Mouse (Mus musculus) ES-Bruce4 (cell line): ENCODE measurements around the gene Myo1b. TPM values are rescaled to one million over a fixed set of nuclear protein-coding genes. Genes with fewer than 3 reads are reported as not detected.

ENCODE experiments used
- H3K27ac ChIP-seq: 2 replicates; pipeline ENCODE4 v1.5.1; 2012; ENCODE audit warnings: low read length, inconsistent platforms; ENCODE audit not compliant: insufficient read depth
- H3K27me3 ChIP-seq: 2 replicates; pipeline ENCODE4 v1.6.1; 2012; ENCODE audit warnings: mild to moderate bottlenecking, low read length, inconsistent platforms; ENCODE audit not compliant: control insufficient read depth, poor library complexity, insufficient read depth, severe bottlenecking
- H3K36me3 ChIP-seq: 2 replicates; pipeline ENCODE4 v1.6.1; 2012; ENCODE audit warnings: inconsistent platforms, mild to moderate bottlenecking, low read length, moderate library complexity; ENCODE audit not compliant: control insufficient read depth, poor library complexity, insufficient read depth, severe bottlenecking
- H3K4me1 ChIP-seq: one replicate; pipeline ENCODE4 v1.8.1; 2011; ENCODE audit warnings: low read length; ENCODE audit not compliant: control insufficient read depth, insufficient read depth
- H3K4me3 ChIP-seq: 2 replicates; pipeline ENCODE4 v1.5.1; 2011; ENCODE audit warnings: low read depth, mild to moderate bottlenecking, low read length
- H3K9ac ChIP-seq: 2 replicates; pipeline ENCODE4 v1.6.1; 2012; ENCODE audit warnings: low read depth, mild to moderate bottlenecking, inconsistent platforms; ENCODE audit not compliant: poor library complexity, severe bottlenecking
- H3K9me3 ChIP-seq: replicated peaks from 2 replicates; pipeline ENCODE4 v1.6.1; 2012; ENCODE audit warnings: mild to moderate bottlenecking, low read length, inconsistent platforms; ENCODE audit not compliant: control insufficient read depth, poor library complexity, insufficient read depth, severe bottlenecking
- CTCF ChIP-seq: IDR thresholded peaks from one replicate; pipeline ENCODE4 v1.8.1; 2011; ENCODE audit warnings: low read depth, low read length
- EP300 ChIP-seq: IDR thresholded peaks from 2 replicates; pipeline ENCODE4 v1.6.1; 2011; ENCODE audit warnings: low read depth, low read length; ENCODE audit not compliant: insufficient read depth
- POLR2A ChIP-seq: IDR thresholded peaks from one replicate; pipeline ENCODE4 v1.8.1; 2011; ENCODE audit warnings: low read length; ENCODE audit not compliant: insufficient read depth
- polyA plus RNA-seq: library from polyadenylated mRNA; stranded (reverse); fragments of >200 nt; gene quantifications from 2 replicates; pipeline ENCODE4 v1.2.4, GENCODE M21; 2011; ENCODE audit warnings: low read depth; ENCODE audit not compliant: missing spikeins, insufficient read depth, insufficient read length

Gene Myo1b
- polyA plus RNA-seq, 1 experiment, result 54.4 TPM

DNA sequence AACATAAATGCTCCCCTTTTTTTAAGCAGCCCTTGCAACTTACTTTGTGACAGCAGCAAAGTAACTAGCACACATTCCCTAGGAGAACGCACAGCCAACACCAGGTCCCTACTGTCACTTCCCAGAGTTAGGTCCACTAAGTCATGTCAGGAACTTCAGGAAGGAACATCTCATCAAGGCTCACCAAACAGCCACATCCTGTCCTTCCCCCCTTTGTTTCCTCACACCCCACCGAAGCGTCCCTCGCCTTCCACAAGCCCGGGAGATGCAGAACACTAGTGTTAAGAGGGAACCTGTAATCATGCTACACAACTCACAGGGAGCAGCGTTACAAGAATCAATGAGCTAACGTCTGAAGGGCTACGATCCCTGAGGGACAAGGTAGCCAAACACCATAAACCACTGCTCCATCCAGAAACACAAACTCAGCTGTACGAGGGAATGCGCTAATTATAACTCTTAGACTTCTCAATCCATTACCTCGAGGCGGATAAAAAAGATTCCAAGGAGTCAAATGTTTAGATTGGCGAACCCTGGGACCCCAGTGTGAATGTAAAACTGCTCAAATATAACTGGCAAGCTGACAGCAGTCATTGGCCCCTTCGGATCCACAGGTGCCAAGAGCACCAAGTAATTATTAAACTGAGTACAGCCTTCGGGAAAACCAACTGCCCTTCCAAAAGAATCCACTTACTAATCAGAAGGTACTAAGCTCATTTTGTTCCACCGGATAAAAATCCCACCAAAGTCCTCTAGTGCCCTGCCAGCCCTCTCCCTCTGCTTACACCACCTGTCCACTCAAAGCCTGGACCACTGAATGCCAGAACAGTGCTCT, 22.1 kb downstream of the Myo1b start:
- H3K9ac ChIP-seq, result no peak overlapping the region

DNA sequence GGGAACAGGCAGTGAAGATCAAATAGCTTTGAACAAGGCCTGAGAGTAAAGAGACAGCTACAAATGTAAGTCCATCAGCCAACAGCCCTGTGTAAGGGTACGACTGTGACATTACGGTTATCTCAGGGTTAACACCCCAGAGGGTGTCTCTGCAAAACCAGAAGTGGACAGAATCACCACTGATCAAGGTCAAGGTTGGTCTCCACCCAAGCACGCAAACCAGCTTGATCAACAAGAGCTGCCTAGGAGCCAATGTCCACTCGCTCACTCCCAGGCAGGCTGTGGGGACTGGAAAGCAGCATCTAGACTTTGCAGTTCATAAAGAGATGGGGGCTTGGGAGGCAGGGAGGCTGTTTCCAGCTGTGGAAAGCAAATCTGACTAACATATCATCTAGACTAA, 23.9 kb downstream of the Myo1b start:
- Histone ChIP-seq H3K27ac (no peak overlapping the region), H3K4me1 (no peaks in the 10 kb centered on the region), H3K9me3 (no peaks in the 10 kb centered on the region), H3K4me3 (no peak overlapping the region), H3K36me3 (no peaks in the 10 kb centered on the region), H3K9ac (no peak overlapping the region), H3K27me3 (no peaks in the 10 kb centered on the region)
- TF ChIP-seq CTCF, result no peak
- TF ChIP-seq POLR2A, result no peak
- no peak for TF ChIP-seq EP300

More for the DNA sequence above, 22.1 kb downstream of the Myo1b start:
- Histone ChIP-seq H3K4me1 (no peaks in the 10 kb centered on the region), H3K9me3 (no peaks in the 10 kb centered on the region), H3K27me3 (no peaks in the 10 kb centered on the region), H3K36me3 (no peaks in the 10 kb centered on the region), H3K27ac (no peak overlapping the region), H3K4me3 (no peak overlapping the region)
- TF ChIP-seq CTCF (no peak), POLR2A (no peak), EP300 (no peak)

DNA sequence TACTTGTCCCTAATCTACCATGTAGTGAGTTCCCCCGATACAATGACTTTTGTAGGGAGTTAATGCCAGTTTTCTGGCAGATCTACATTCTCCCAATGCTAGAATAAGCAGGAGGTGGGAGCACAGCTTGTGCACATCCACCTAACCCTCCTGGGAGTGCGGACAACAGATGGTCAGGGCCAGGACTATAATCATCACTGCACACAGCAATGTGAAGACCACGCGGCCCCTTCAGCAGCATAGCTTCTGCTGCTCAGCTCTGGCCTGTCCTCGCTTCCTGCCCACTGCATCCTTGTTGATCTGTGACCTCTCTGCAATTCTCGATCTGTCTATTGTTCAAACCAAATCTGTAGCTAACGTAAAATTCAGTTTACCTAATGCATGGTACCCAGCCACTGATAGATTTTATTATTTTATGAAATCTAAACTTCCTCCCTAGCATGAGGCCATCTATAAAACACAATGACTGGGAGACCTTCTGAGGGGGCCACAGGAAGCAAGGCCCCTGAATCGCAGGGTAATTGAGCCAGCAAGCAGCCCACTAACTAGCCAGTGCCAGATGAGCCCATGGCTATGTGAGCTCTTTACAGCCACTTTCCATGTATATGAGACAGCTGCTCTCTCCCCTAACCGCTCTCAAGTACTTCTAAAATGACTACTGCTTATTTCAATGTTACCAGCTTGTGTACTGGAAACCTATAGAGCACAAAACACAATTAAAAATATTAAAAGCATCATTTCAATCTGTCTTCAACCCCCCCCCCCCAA, 27.6 kb downstream of the Myo1b start:
- Histone ChIP-seq H3K27ac (no peak overlapping the region), H3K9me3 (no peaks in the 10 kb centered on the region), H3K4me1 (peaks cover 2% of the 10 kb centered on the region), H3K4me3 (no peak overlapping the region), H3K36me3 (no peaks in the 10 kb centered on the region), H3K27me3 (no peaks in the 10 kb centered on the region), H3K9ac (no peak overlapping the region)
- no peak for TF ChIP-seq EP300
- no peak for TF ChIP-seq CTCF
- no peak for TF ChIP-seq POLR2A

DNA sequence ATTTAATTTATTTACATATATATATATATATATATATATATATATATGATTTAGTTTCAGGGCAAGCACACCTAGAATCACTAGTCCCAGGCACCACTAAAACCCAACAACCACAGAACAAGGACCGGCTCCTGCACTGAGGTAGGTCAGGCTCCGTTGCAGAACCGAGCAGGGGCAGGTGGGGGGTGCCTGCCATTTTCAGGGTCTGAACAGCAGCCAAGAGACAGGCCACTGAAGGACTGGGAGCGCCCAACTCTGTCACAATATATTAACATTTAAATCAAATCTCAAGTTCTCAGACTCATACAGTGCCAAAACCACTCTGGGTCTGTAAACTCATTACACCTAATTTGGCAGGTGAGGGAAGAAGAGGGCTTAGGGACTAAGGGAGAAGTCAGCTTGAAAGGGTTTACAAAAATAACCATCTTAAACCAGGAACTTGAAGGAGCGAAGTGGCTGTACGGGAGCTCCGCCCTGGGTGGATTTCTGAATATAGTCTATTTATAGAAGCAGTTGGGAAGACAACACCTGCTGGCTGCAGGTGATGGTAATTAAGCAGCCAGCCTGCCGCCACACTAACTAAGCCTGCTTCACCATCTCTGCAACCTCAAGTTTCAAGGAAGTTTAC, 30.4 kb downstream of the Myo1b start:
- Histone ChIP-seq H3K4me3 (no peak overlapping the region), H3K36me3 (no peaks in the 10 kb centered on the region), H3K9ac (no peak overlapping the region), H3K27me3 (no peaks in the 10 kb centered on the region), H3K9me3 (no peaks in the 10 kb centered on the region), H3K27ac (no peak overlapping the region), H3K4me1 (peaks cover 2% of the 10 kb centered on the region)
- TF ChIP-seq POLR2A, result no peak
- TF ChIP-seq CTCF, result no peak
- TF ChIP-seq EP300, result no peak

DNA sequence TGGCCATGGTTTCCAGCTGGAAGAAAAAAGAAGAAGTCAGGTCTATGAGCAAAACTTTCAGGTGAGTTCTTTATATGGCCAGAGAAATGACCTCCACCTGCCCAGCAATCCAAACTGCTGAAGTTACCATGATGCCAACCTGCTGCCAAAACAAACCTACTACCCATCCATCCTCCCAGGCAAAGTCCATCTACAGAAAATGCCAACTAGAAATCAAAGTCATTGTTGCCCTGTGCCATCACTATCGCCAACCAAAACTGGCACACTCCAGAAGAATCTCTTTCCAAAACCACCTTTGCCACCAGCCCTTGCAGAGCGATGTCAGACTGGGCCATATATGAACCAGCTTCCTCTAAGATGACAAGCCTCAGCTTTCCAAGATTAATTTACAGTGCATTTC, 32.7 kb downstream of the Myo1b start:
- Histone ChIP-seq H3K36me3 (no peaks in the 10 kb centered on the region), H3K27ac (no peak overlapping the region), H3K9ac (no peak overlapping the region), H3K9me3 (no peaks in the 10 kb centered on the region), H3K4me3 (no peak overlapping the region), H3K27me3 (no peaks in the 10 kb centered on the region), H3K4me1 (peaks cover 2% of the 10 kb centered on the region)
- TF ChIP-seq EP300, result no peak
- no peak for TF ChIP-seq CTCF
- no peak for TF ChIP-seq POLR2A

DNA sequence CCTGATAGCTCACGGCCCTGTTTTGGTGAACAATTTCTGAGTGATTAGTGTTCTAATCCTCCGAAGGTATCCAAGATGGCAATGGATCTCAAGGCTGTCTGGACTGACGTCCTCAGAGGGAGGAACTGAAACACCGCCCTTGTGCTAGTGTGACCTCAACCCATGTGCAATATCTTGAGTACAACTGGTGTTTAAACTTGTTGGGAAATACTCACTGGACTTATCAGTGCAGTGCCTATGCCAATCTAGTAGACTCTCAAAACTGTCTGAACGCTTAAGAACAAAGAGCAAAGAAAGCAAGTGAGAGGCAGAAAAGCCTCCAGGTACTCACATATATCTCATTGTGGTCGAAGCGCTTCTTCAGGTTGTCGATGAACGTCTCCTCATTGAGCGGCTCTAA, 33.1 kb downstream of the Myo1b start:
- Histone ChIP-seq H3K27ac (no peak overlapping the region), H3K9ac (no peak overlapping the region)

More for the DNA sequence above, 33.1 kb downstream of the Myo1b start:
- peaks cover 2% of the 10 kb centered on the region for H3K4me1 ChIP-seq
- H3K4me3 ChIP-seq, result no peak overlapping the region
- H3K27me3 ChIP-seq, result no peaks in the 10 kb centered on the region
- TF ChIP-seq EP300 (no peak), CTCF (no peak), POLR2A (no peak)
- no peaks in the 10 kb centered on the region for H3K9me3 ChIP-seq
- H3K36me3 ChIP-seq, result no peaks in the 10 kb centered on the region
